Mouse (Mus musculus) CH12F3 (cell line): ENCODE results near the gene Serpini2.
"Not testable (repeated sequence)": the region's sequence is repeated elsewhere in the genome, so short reads cannot be mapped to it uniquely, and the experiment has no call there.

Source experiments
- in situ Hi-C: fragments of 300-500 bp; cut with MboI; formaldehyde crosslinking; loops from 2 replicates; pipeline ENCODE4 v1.14.3; 2020; ENCODE audit warnings: low sequenced_read_pairs

Serpini2 gene

GRCm38 (mm10) chr3:75269978-75270377 lies at the start of gene Serpini2:
Gene Serpini2, minus strand, starts transcription at chr3:75270078.
- in situ Hi-C loops: no loop called here

GRCm38 (mm10) chr3:75308861-75309260 lies 39.0 kb upstream of the Serpini2 start:
- in situ Hi-C loops: no loop called here

GRCm38 (mm10) chr3:75308228-75308627 lies 38.4 kb upstream of the Serpini2 start:
- in situ Hi-C loops: no loop called here

GRCm38 (mm10) chr3:75305584-75305983 lies 35.7 kb upstream of the Serpini2 start:
- in situ Hi-C loops: no loop called here

GRCm38 (mm10) chr3:75304621-75305020 lies 34.7 kb upstream of the Serpini2 start:
- in situ Hi-C loops: no loop called here

- in situ Hi-C loops: no loop called here
Observed at GRCm38 (mm10) chr3:75301072-75301471, 31.2 kb upstream of the Serpini2 start.

- in situ Hi-C loops: not testable (repeated sequence)
Observed at GRCm38 (mm10) chr3:75299464-75299863, 29.6 kb upstream of the Serpini2 start.

- in situ Hi-C loops: no loop called here
Observed at GRCm38 (mm10) chr3:75297758-75298111, 27.9 kb upstream of the Serpini2 start.

- in situ Hi-C loops: no loop called here
Observed at GRCm38 (mm10) chr3:75297026-75297757, 27.3 kb upstream of the Serpini2 start.

GRCm38 (mm10) chr3:75293243-75293642 lies 23.4 kb upstream of the Serpini2 start:
- in situ Hi-C loops: no loop called here

GRCm38 (mm10) chr3:75277455-75277854 lies 7.6 kb upstream of the Serpini2 start:
- in situ Hi-C loops: no loop called here

- in situ Hi-C loops: no loop called here
Observed at GRCm38 (mm10) chr3:75276522-75276921, 6.6 kb upstream of the Serpini2 start.

GRCm38 (mm10) chr3:75275127-75275526 lies 5.2 kb upstream of the Serpini2 start:
- in situ Hi-C loops: no loop called here

GRCm38 (mm10) chr3:75259356-75259755 lies 10.5 kb downstream of the Serpini2 start:
- in situ Hi-C loops: no loop called here

GRCm38 (mm10) chr3:75219694-75220093 lies 50.2 kb downstream of the Serpini2 start:
- in situ Hi-C loops: no loop called here

GRCm38 (mm10) chr3:75219211-75219610 lies 50.7 kb downstream of the Serpini2 start:
- in situ Hi-C loops: no loop called here

- in situ Hi-C loops: no loop called here
Observed at GRCm38 (mm10) chr3:75202808-75203503, 66.9 kb downstream of the Serpini2 start.
